Mouse (Mus musculus) bone marrow, adult 2 months (tissue): ENCODE results near the gene Lst1.

Experiments used
- CTCF ChIP-seq: fragments of 200-500 bp; IDR thresholded peaks from 2 replicates; pipeline ENCODE4 v1.5.1; 2011; ENCODE audit warnings: low read length, control low read depth; ENCODE audit not compliant: control insufficient read depth, insufficient read depth
- POLR2A ChIP-seq: fragments of 200-500 bp; IDR thresholded peaks from 2 replicates; pipeline ENCODE4 v1.6.1; 2011; ENCODE audit warnings: low read depth, mild to moderate bottlenecking, control low read depth, low read length, borderline replicate concordance; ENCODE audit not compliant: control insufficient read depth

DNA sequence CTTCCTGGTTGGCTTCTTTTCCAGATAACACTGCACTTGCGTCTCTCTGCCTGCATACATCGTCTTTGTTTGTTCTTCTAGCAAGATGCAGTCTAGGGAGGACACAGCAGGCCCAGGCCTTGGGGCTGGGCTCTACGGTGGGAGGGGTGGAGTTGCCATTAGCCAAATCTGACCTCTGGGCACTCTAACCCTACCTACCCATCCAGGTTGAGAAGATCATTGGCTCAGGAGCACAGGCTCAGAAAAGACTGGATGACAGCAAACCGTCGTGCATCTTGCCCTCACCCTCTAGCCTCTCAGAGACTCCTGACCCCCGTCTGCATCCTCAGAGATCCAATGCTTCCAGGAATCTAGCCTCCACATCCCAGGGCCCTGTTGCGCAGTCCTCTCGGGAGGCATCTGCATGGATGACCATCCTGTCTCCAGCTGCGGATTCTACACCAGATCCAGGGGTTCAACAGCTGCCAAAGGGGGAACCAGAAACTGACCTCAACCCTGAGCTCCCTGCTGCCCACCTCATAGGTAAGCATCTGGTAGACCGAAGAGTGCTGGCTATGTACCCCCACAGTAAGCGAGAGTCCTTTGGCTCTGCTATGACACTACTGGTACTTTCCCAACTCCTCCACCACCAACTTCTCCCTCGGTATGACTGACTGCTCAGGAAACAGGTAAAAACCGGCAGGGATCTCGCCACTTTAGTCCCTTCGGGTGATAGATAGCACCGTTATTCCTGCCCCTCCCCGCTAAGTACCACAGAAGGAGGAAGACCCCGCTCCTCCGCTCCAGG lies 6.8 kb upstream of the Lst1 start:
- no peak for TF ChIP-seq CTCF
- TF ChIP-seq POLR2A: 0 out of 2 replicates have a peak, but pooled peaks have one; percentile 1
